Mouse (Mus musculus) midbrain, embryonic 16.5 days (tissue): Measurements from ENCODE around the gene Cacnb1. TPM values are rescaled to one million over a fixed set of nuclear protein-coding genes. Genes with fewer than 3 reads are reported as not detected.

Source experiments
- ATAC-seq: fragments of 200-750 bp; cut with Nextera tagmentation; 2 replicates; pipeline ENCODE4 v1.8.0; 2017; ENCODE audit warnings: moderate TSS enrichment
- H3K27ac ChIP-seq: fragments of 300-500 bp; sonication (generic); 2 replicates; pipeline ENCODE4 v1.5.1; 2014; ENCODE audit warnings: mild to moderate bottlenecking, low read length, mixed read lengths
- H3K27me3 ChIP-seq: fragments of 300-500 bp; sonication (generic); 2 replicates; pipeline ENCODE4 v1.6.1; 2014; ENCODE audit warnings: low read depth, low read length, mixed read lengths; ENCODE audit not compliant: control insufficient read depth, insufficient read depth
- H3K36me3 ChIP-seq: fragments of 300-500 bp; sonication (generic); 2 replicates; pipeline ENCODE4 v1.6.1; 2014; ENCODE audit warnings: mild to moderate bottlenecking, low read length, moderate library complexity, mixed read lengths; ENCODE audit not compliant: control insufficient read depth, insufficient read depth
- H3K4me1 ChIP-seq: fragments of 300-500 bp; sonication (generic); 2 replicates; pipeline ENCODE4 v1.6.1; 2014; ENCODE audit warnings: mild to moderate bottlenecking, low read length, mixed read lengths; ENCODE audit not compliant: control insufficient read depth, insufficient read depth
- H3K4me2 ChIP-seq: fragments of 300-500 bp; sonication (generic); 2 replicates; pipeline ENCODE4 v1.6.1; 2014; ENCODE audit warnings: mild to moderate bottlenecking, low read length, mixed read lengths
- H3K4me3 ChIP-seq: fragments of 300-500 bp; sonication (generic); 2 replicates; pipeline ENCODE4 v1.5.1; 2014; ENCODE audit warnings: low read depth, mild to moderate bottlenecking, low read length, moderate library complexity, mixed read lengths
- H3K9ac ChIP-seq: fragments of 300-500 bp; sonication (generic); 2 replicates; pipeline ENCODE4 v1.6.1; 2014; ENCODE audit warnings: low read depth, low read length, mixed read lengths
- H3K9me3 ChIP-seq: fragments of 300-500 bp; sonication (generic); replicated peaks from 2 replicates; pipeline ENCODE4 v1.6.1; 2014; ENCODE audit warnings: mild to moderate bottlenecking, low read length, mixed read lengths; ENCODE audit not compliant: control insufficient read depth, poor library complexity, severe bottlenecking
- WGBS: fragments of 180-500 bp; shearing (Covaris S2); extraction: QIAGEN DNeasy Blood & Tissue Kit; methylation state at CpG from one replicate; pipeline ENCODE4 v1.1.7; 2014; 5-methylcytosine and 5-hydroxymethylcytosine counted together
- polyA plus RNA-seq: library from polyadenylated mRNA; unstranded; fragments of >200 nt; fragmentation: Nextera tagmentation; extraction: Ambion mirVana; gene quantifications from 2 replicates; pipeline ENCODE4 v1.2.1, GENCODE M21; 2015

The Cacnb1 gene
- 73.2 and 77.6 TPM in 2 replicates for polyA plus RNA-seq

DNA sequence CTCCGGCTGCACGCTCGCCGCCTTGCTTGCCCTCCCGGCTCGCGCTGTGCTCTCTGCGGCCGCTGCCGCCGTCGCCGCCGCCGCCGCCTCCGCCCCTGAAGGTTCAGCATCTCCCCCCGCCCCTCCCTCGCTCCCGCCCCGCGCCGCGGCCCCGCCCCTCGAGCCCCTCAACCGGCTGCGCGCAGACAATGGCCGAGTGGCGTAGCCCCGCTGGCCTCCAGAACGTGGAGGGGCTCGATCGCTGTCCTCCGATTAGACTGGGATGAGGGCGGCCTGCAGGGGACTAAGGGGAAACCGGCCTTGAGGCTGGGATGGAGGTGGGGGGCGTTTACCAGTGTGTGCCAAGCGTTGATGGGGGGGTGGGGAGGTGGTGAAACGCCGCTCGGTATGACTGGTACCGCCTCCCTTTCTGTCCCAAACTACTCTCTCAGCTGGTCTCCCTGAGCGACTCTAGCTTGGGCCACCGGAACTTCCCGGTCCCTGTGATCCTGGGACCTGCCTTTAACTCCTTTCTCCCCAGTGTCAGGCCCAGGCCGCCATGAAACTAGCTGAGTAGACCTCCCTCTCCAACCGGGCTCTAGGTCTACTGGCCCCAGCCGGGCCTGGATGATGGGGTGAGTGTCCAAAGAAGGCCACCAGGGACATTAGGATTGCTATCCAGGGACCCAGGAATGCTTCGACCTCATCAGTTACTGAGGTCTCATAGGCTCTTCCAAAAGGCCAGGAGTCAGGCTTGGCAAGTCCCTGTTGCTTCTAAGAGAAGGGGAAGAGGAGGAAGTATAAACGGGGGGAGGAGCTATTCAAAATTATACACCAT, at the start of gene Cacnb1:
Gene Cacnb1, minus strand, starts transcription at position 480 of the 817 bp plus-strand sequence.
- H3K9me3 ChIP-seq = no peaks in the 10 kb centered on the region
- peaks cover 4% of the 10 kb centered on the region for H3K36me3 ChIP-seq
- H3K4me3 ChIP-seq = peak within 1 kb of the TSS; percentile 80
- 2% methylated on average over 38 of the region's 52 CpGs for WGBS
- H3K9ac ChIP-seq = peak within 1 kb of the TSS; percentile 95
- ATAC-seq = peak; percentile 41
- peaks cover 50% of the 10 kb centered on the region for H3K4me1 ChIP-seq
- H3K4me2 ChIP-seq = peak within 1 kb of the TSS; percentile 81
- H3K27ac ChIP-seq = peak within 1 kb of the TSS; percentile 95
- H3K27me3 ChIP-seq = no peaks in the 10 kb centered on the region

DNA sequence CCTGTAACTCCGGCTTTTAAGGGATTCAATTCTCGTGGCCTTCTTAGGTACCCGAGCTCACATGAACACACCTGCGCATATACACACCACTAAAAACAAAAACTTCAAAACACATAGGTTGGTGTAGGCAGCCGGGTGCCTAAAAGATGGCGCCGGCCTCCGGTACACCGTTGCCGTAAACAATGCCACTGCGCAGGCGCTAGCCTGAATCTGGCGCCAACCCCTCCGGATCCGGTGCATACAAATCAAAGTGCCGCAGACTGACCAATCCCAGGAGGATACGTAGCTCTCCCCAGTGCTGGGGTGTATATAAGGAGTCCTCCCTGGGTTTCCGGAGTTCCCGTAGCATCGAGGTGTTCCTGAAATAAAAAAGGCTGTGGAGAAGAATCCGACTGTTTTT, 44.4 kb upstream of the Cacnb1 start:
- H3K4me1 ChIP-seq = no peaks in the 10 kb centered on the region
- H3K27ac ChIP-seq = no peak overlapping the region
- ATAC-seq = no peak
- no peaks in the 10 kb centered on the region for H3K36me3 ChIP-seq
- H3K27me3 ChIP-seq = no peaks in the 10 kb centered on the region
- H3K4me2 ChIP-seq = no peak overlapping the region
- H3K9me3 ChIP-seq = peaks cover 3% of the 10 kb centered on the region
- no peak overlapping the region for H3K9ac ChIP-seq
- WGBS = 94% methylated on average over 21 of the region's 21 CpGs
- H3K4me3 ChIP-seq = no peak overlapping the region

DNA sequence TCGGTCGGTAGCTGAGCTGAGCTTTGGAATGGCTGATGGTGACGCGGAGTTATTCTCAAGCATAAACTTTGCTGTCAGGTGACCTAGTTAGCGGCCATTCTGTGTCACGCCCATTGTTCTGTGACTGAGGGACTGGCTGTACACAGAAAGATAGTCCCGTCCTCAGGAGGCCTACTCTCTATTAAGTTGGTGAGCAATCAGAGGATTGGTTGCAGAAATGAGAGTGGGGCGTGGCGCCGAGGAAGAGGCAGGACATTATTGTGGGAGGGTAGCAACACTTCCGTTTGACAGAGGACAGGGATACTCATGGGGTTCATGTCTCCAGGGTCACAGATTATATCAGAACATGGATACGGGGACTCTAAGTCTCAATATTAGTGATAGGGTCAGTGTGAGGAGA, 43.4 kb upstream of the Cacnb1 start:
- no peak overlapping the region for H3K27ac ChIP-seq
- WGBS = 92% methylated on average over 12 of the region's 12 CpGs
- H3K4me3 ChIP-seq = no peak overlapping the region
- H3K36me3 ChIP-seq = no peaks in the 10 kb centered on the region
- no peak overlapping the region for H3K9ac ChIP-seq
- no peaks in the 10 kb centered on the region for H3K4me1 ChIP-seq
- peaks cover 3% of the 10 kb centered on the region for H3K9me3 ChIP-seq
- no peak for ATAC-seq
- no peak overlapping the region for H3K4me2 ChIP-seq
- no peaks in the 10 kb centered on the region for H3K27me3 ChIP-seq

DNA sequence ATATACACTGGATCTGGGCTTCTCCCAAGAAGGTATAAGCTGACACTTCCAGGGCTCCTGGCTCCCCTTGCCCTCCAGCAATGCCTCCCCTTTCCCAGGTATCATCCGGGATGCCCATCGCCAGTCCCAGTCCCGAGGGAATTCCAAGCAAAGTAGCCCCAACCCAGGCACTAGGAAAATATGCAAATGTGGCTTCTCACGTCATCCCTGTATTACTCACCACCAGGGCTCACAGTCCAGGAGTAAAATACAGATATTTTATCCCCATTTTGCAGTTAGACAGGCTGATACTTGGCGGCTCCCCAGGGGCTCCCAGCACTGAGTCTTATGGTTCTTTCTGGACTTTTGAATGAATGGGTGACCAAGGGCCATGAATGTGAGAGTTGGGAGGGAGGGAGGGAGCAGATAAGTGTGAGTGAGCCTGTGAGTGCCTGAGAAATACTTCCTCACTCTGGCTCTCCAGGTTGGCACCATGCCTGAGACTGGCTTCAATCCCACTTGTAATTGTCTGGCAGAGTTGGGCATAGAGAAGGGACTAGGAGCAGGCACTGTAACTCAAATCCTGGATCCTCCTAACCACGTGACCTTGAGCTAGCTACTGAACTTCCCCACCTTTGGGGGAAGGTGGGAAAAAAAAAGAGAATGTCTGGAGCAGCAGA, 39.2 kb upstream of the Cacnb1 start:
- Histone ChIP-seq H3K27me3 (no peaks in the 10 kb centered on the region), H3K4me3 (no peak overlapping the region), H3K4me1 (peaks cover 5% of the 10 kb centered on the region; the same call in 1 of the 2 replicates), H3K4me2 (no peak overlapping the region), H3K27ac (no peak overlapping the region), H3K9ac (no peak overlapping the region), H3K36me3 (no peaks in the 10 kb centered on the region), H3K9me3 (no peaks in the 10 kb centered on the region)
- WGBS = 60% methylated on average over 6 of the region's 6 CpGs
- no peak for ATAC-seq

DNA sequence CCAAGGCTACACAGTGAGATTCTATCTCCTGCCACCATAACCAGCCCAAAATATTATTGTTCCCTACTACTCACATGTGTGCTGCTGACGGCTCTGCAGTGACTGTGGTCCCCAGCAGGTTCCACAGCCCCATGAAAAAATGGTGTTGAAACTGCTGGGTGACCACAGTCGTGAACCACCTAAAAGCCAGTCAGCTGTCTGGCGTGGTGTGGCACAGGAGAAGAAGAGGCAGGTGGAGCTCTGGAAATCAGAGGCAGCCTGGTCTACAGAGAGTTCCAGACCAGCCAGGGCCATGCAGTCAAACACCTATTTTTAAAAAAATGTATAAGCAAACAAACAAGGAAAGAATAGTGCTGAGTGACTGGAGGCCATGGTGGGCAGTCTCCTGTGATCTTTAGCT, 38.6 kb upstream of the Cacnb1 start:
- no peak for ATAC-seq
- no peak overlapping the region for H3K9ac ChIP-seq
- H3K9me3 ChIP-seq = no peaks in the 10 kb centered on the region
- no peak overlapping the region for H3K4me2 ChIP-seq
- H3K27ac ChIP-seq = no peak overlapping the region
- no peaks in the 10 kb centered on the region for H3K27me3 ChIP-seq
- H3K4me3 ChIP-seq = no peak overlapping the region
- peaks cover 5% of the 10 kb centered on the region; the same call in 1 of the 2 replicates for H3K4me1 ChIP-seq
- 80% methylated on average over 3 of the region's 3 CpGs for WGBS
- no peaks in the 10 kb centered on the region for H3K36me3 ChIP-seq

DNA sequence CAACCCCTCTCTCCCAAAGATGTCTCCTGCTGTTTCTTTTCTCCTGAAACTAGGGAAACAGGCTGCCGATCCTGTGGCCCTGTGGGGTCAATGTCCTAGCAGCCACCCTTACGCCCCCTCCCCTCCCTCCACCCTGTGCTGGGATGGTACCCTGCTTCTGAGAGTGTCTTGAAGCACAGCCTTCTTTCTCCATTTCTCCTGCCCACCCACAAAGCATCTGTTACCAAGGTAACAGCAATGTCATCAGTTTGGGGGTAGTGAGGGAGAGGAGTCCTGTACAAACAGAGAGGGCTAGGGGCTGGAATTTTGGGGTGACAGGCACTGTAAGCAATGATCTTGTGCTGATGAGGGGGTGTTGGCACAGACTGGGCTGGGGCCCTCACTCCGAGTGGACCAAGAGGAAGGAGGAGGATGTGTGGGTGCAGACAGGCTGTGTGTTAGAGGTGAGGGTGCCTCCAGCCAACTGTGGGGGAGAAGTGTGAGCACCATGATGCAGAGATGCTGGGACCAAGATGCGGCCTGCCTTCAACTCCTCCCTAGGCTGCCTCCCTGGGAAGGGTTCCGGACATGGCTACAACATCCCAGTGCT, 37.4 kb upstream of the Cacnb1 start:
- 67% methylated on average over 5 of the region's 5 CpGs for WGBS
- no peak overlapping the region for H3K9ac ChIP-seq
- ATAC-seq = no peak

DNA sequence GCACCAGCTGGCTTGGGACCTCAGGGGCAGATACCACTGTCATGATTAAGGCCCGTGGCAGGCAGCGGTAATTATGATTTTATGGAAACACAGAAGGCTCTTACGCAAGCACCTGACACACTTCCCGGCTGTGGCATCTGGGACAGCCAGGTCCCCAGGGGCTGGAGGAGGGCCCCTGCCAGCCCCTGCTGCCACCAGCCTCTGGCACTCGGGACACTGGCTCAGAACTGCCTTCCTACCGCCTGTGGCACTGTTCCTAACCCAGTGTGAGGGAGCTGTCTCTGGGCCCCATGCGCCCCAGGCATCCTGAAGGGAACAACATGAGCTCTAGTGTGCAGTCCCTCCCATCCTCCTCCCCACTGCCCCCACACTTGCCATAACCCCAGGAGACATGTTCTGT, 36.8 kb upstream of the Cacnb1 start:
- Histone ChIP-seq H3K36me3 (no peaks in the 10 kb centered on the region), H3K4me1 (peaks cover 5% of the 10 kb centered on the region; the same call in 1 of the 2 replicates), H3K27me3 (no peaks in the 10 kb centered on the region), H3K4me3 (no peak overlapping the region), H3K4me2 (no peak overlapping the region), H3K9me3 (no peaks in the 10 kb centered on the region), H3K9ac (no peak overlapping the region), H3K27ac (no peak overlapping the region)
- no peak for ATAC-seq
- WGBS = 44% methylated on average over 7 of the region's 7 CpGs

More for the DNA sequence above, 37.4 kb upstream of the Cacnb1 start:
- Histone ChIP-seq H3K36me3 (no peaks in the 10 kb centered on the region), H3K27me3 (no peaks in the 10 kb centered on the region), H3K9me3 (no peaks in the 10 kb centered on the region), H3K4me2 (no peak overlapping the region), H3K27ac (no peak overlapping the region), H3K4me3 (no peak overlapping the region), H3K4me1 (peaks cover 5% of the 10 kb centered on the region; the same call in 1 of the 2 replicates)

DNA sequence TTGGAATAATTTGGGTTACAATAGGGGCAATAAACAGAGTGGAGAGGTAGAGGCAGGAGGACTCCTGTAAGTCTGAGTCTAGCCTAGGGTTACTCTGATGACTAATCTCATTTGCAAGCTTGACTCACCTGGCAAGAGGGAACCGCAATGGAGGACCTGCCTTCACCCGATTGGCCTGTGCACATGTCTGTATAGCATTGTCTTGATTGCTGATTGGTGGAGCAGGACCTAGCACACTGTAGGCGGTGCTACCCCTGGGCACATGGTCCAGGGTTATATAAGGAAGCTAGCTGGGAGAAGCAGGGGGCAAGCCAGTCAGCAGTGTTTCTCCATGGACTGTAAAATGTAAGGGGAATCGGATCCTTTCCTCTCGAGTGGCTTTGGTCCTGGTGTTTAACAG, 35.2 kb upstream of the Cacnb1 start:
- Histone ChIP-seq H3K4me2 (no peak overlapping the region), H3K27ac (no peak overlapping the region), H3K36me3 (no peaks in the 10 kb centered on the region), H3K4me3 (no peak overlapping the region), H3K27me3 (0 out of 2 replicates have a peak, but pooled peaks cover under 1% of the 10 kb centered on the region), H3K9ac (no peak overlapping the region), H3K9me3 (no peaks in the 10 kb centered on the region), H3K4me1 (peaks cover 6% of the 10 kb centered on the region; the same call in 1 of the 2 replicates)
- ATAC-seq = no peak
- 87% methylated on average over 5 of the region's 5 CpGs for WGBS
